Mouse (Mus musculus) limb, embryonic 11.5 days (tissue): ENCODE data around the gene Mrgpre. TPM values are rescaled to one million over a fixed set of nuclear protein-coding genes. Genes with fewer than 3 reads are reported as not detected.

Source experiments
- ATAC-seq: fragments of 200-750 bp; cut with Nextera tagmentation; 2 replicates; pipeline ENCODE4 v1.8.0; 2017; ENCODE audit warnings: low read depth; ENCODE audit not compliant: insufficient number of reproducible peaks, low FRiP score, low TSS enrichment
- DNase-seq: peaks from one replicate; pipeline ENCODE4 v3.0.0-alpha.2; 2015; ENCODE audit warnings: low spot score
- H3K27ac ChIP-seq: fragments of 300-500 bp; sonication (generic); replicated peaks from 2 replicates; pipeline ENCODE4 v1.5.1; 2014; ENCODE audit warnings: low read depth, mild to moderate bottlenecking, low read length
- H3K27me3 ChIP-seq: fragments of 300-500 bp; sonication (generic); 2 replicates; pipeline ENCODE4 v1.6.1; 2014; ENCODE audit warnings: mild to moderate bottlenecking, low read length, mixed read lengths; ENCODE audit not compliant: control insufficient read depth, insufficient read depth
- H3K36me3 ChIP-seq: fragments of 300-500 bp; sonication (generic); 2 replicates; pipeline ENCODE4 v1.6.1; 2014; ENCODE audit warnings: mild to moderate bottlenecking, low read length, moderate library complexity, mixed read lengths; ENCODE audit not compliant: control insufficient read depth, insufficient read depth
- H3K4me1 ChIP-seq: fragments of 300-500 bp; sonication (generic); 2 replicates; pipeline ENCODE4 v1.6.1; 2014; ENCODE audit warnings: low read length, mixed read lengths; ENCODE audit not compliant: control insufficient read depth, insufficient read depth
- H3K4me2 ChIP-seq: fragments of 300-500 bp; sonication (generic); 2 replicates; pipeline ENCODE4 v1.6.1; 2014; ENCODE audit warnings: low read depth, mild to moderate bottlenecking, moderate library complexity; ENCODE audit not compliant: severe bottlenecking
- H3K4me3 ChIP-seq: fragments of 300-500 bp; sonication (generic); 2 replicates; pipeline ENCODE4 v1.5.1; 2014; ENCODE audit warnings: low read depth, low read length
- H3K9ac ChIP-seq: fragments of 300-500 bp; sonication (generic); 2 replicates; pipeline ENCODE4 v1.6.1; 2014; ENCODE audit warnings: mild to moderate bottlenecking, low read length
- H3K9me3 ChIP-seq: fragments of 300-500 bp; sonication (generic); 2 replicates; pipeline ENCODE4 v1.6.1; 2016; ENCODE audit warnings: low read length; ENCODE audit not compliant: control insufficient read depth
- WGBS: fragments of 180-500 bp; shearing (Covaris S2); extraction: QIAGEN DNeasy Blood & Tissue Kit; methylation state at CpG from one replicate; pipeline ENCODE4 v1.1.7; 2014; 5-methylcytosine and 5-hydroxymethylcytosine counted together
- polyA plus RNA-seq: library from polyadenylated mRNA; unstranded; fragments of >200 nt; fragmentation: Nextera tagmentation; extraction: Ambion mirVana; gene quantifications from 2 replicates; pipeline ENCODE4 v1.2.1, GENCODE M21; 2014

The Mrgpre gene
- polyA plus RNA-seq: 2.0 and 2.2 TPM in 2 replicates

GRCm38 (mm10) chr7:143783996-143784829 is at the start of gene Mrgpre:
Gene Mrgpre (minus strand): TSS chr7:143784500.
- Histone ChIP-seq H3K4me1 (peaks cover 7% of the 10 kb centered on the region), H3K9ac (peak within 1 kb of the TSS; percentile 58), H3K27ac (peak within 1 kb of the TSS; percentile 65), H3K4me3 (peak within 1 kb of the TSS; percentile 35), H3K4me2 (peak within 1 kb of the TSS; percentile 62), H3K9me3 (no peaks in the 10 kb centered on the region), H3K27me3 (no peaks in the 10 kb centered on the region), H3K36me3 (no peaks in the 10 kb centered on the region)
- DNase-seq (peak; percentile 81), ATAC-seq (peak; percentile 86)
- 3% methylated on average over 21 of the region's 21 CpGs for WGBS

- ATAC-seq: no peak
- H3K4me2 ChIP-seq: no peak overlapping the region
- no peak overlapping the region for H3K9ac ChIP-seq
- 83% methylated on average over 6 of the region's 6 CpGs for WGBS
- 0 out of 2 replicates have a peak, but pooled peaks cover 7% of the 10 kb centered on the region for H3K4me1 ChIP-seq
- H3K9me3 ChIP-seq: no peaks in the 10 kb centered on the region
- no peak for DNase-seq
- H3K36me3 ChIP-seq: peaks cover 3% of the 10 kb centered on the region; the same call in 1 of the 2 replicates
- no peak overlapping the region for H3K27ac ChIP-seq
- H3K4me3 ChIP-seq: no peak overlapping the region
- no peaks in the 10 kb centered on the region for H3K27me3 ChIP-seq
Observed at GRCm38 (mm10) chr7:143833581-143834190, 49.4 kb upstream of the Mrgpre start.

GRCm38 (mm10) chr7:143832611-143833010 is 48.3 kb upstream of the Mrgpre start:
- WGBS: 93% methylated on average over 2 of the region's 2 CpGs
- Histone ChIP-seq H3K9me3 (no peaks in the 10 kb centered on the region), H3K36me3 (peaks cover 3% of the 10 kb centered on the region; the same call in 1 of the 2 replicates)

GRCm38 (mm10) chr7:143832196-143832595 is 47.9 kb upstream of the Mrgpre start:
- H3K4me3 ChIP-seq: no peak overlapping the region
- H3K4me2 ChIP-seq: no peak overlapping the region
- ATAC-seq: no peak
- H3K36me3 ChIP-seq: peaks cover under 1% of the 10 kb centered on the region; the same call in 1 of the 2 replicates
- 90% methylated on average over 8 of the region's 8 CpGs for WGBS
- no peak for DNase-seq
- no peaks in the 10 kb centered on the region for H3K9me3 ChIP-seq
- H3K27ac ChIP-seq: no peak overlapping the region
- H3K27me3 ChIP-seq: no peaks in the 10 kb centered on the region
- H3K4me1 ChIP-seq: 0 out of 2 replicates have a peak, but pooled peaks cover 7% of the 10 kb centered on the region
- no peak overlapping the region for H3K9ac ChIP-seq

More at GRCm38 (mm10) chr7:143832611-143833010, 48.3 kb upstream of the Mrgpre start:
- Histone ChIP-seq H3K4me2 (no peak overlapping the region), H3K27me3 (no peaks in the 10 kb centered on the region), H3K4me1 (0 out of 2 replicates have a peak, but pooled peaks cover 7% of the 10 kb centered on the region), H3K4me3 (no peak overlapping the region), H3K9ac (no peak overlapping the region), H3K27ac (no peak overlapping the region)
- DNase-seq: no peak
- ATAC-seq: no peak

- H3K9ac ChIP-seq: peak overlapping the region; percentile 63
- H3K4me2 ChIP-seq: peak overlapping the region; percentile 91
- no peak overlapping the region for H3K27ac ChIP-seq
- 0 out of 2 replicates have a peak, but pooled peaks cover 7% of the 10 kb centered on the region for H3K4me1 ChIP-seq
- no peaks in the 10 kb centered on the region for H3K27me3 ChIP-seq
- 16% methylated on average over 6 of the region's 6 CpGs for WGBS
- ATAC-seq: no peak; the same call in 1 of the 2 replicates
- no peak for DNase-seq
- no peaks in the 10 kb centered on the region for H3K36me3 ChIP-seq
- H3K4me3 ChIP-seq: peak overlapping the region; percentile 55
- no peaks in the 10 kb centered on the region for H3K9me3 ChIP-seq
Observed at GRCm38 (mm10) chr7:143830399-143830798, 46.1 kb upstream of the Mrgpre start.

GRCm38 (mm10) chr7:143829504-143830331 is 45.4 kb upstream of the Mrgpre start:
- Histone ChIP-seq H3K4me1 (0 out of 2 replicates have a peak, but pooled peaks cover 7% of the 10 kb centered on the region), H3K9me3 (no peaks in the 10 kb centered on the region), H3K9ac (peak overlapping the region; percentile 77), H3K4me2 (peak overlapping the region; percentile 91), H3K4me3 (peak overlapping the region; percentile 55), H3K27ac (peak overlapping the region; percentile 83), H3K36me3 (no peaks in the 10 kb centered on the region), H3K27me3 (no peaks in the 10 kb centered on the region)
- DNase-seq (peak; percentile 96), ATAC-seq (peak; percentile 96)
- under 1% methylated on average over 37 of the region's 37 CpGs for WGBS

- H3K27ac ChIP-seq: no peak overlapping the region
- no peaks in the 10 kb centered on the region for H3K36me3 ChIP-seq
- H3K4me1 ChIP-seq: peaks cover 12% of the 10 kb centered on the region; the same call in 1 of the 2 replicates
- DNase-seq: no peak
- no peaks in the 10 kb centered on the region for H3K9me3 ChIP-seq
- no peak for ATAC-seq
- no peak overlapping the region for H3K9ac ChIP-seq
- 97% methylated on average over 2 of the region's 2 CpGs for WGBS
- no peak overlapping the region for H3K4me3 ChIP-seq
- H3K4me2 ChIP-seq: no peak overlapping the region
- H3K27me3 ChIP-seq: no peaks in the 10 kb centered on the region
Observed at GRCm38 (mm10) chr7:143826985-143827384, 42.7 kb upstream of the Mrgpre start.

GRCm38 (mm10) chr7:143823266-143823605 is 38.9 kb upstream of the Mrgpre start:
- WGBS: 82% methylated on average over 4 of the region's 4 CpGs
- peak overlapping the region; percentile 48 for H3K27ac ChIP-seq

More at GRCm38 (mm10) chr7:143823266-143823605, 38.9 kb upstream of the Mrgpre start:
- DNase-seq: no peak
- peak; percentile 2; the same call in 1 of the 2 replicates for ATAC-seq
- H3K27me3 ChIP-seq: no peaks in the 10 kb centered on the region
- H3K9ac ChIP-seq: peak overlapping the region; percentile 48
- peak overlapping the region; percentile 63 for H3K4me2 ChIP-seq
- peak overlapping the region; percentile 60 for H3K4me3 ChIP-seq
- no peaks in the 10 kb centered on the region for H3K9me3 ChIP-seq
- peaks cover 3% of the 10 kb centered on the region for H3K36me3 ChIP-seq
- peaks cover 6% of the 10 kb centered on the region; the same call in 1 of the 2 replicates for H3K4me1 ChIP-seq
